Mouse (Mus musculus): ENCODE measurements at regions not wholly inside any gene's neighbourhood (a gene's known extent, or its start where the extent isn't known, plus 50 kb on each side); places are given as distances from the start of the nearest gene placed in this dataset.

DNA sequence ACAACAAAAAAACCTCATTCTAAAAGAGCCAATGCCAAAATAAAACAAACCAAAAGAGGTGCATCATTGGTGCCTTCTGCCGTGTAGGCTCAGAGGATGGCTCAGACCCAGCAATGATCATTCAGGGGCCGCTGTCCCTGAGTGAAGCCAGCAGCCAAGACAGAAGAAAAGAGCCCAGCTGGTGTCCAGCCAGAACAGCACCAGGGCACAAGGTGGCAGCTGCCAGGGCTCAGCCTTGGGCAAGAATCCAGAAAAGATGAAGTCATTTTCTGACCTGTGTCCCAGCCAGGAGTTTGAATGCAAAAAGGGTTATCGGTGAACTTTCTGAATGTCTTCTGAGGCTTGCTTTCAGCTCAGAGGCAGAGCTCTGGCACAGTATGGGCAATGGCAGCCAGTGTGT is 104.8 kb upstream of the Spata13 start:
- intact Hi-C loops (cut with DNase I) = loop anchor here (2.0 kb wide), 1 partner anchor 32 kb away; no protein-coding TSS in a partner anchor
- Histone ChIP-seq H3K27ac (peak overlapping the region; percentile 61), H3K4me3 (peak overlapping the region; percentile 26; the same call in 1 of the 2 replicates)
- peak; percentile 72 for DNase-seq
- no peak for TF ChIP-seq CTCF (IDR thresholded peaks at IDR 0.05)

DNA sequence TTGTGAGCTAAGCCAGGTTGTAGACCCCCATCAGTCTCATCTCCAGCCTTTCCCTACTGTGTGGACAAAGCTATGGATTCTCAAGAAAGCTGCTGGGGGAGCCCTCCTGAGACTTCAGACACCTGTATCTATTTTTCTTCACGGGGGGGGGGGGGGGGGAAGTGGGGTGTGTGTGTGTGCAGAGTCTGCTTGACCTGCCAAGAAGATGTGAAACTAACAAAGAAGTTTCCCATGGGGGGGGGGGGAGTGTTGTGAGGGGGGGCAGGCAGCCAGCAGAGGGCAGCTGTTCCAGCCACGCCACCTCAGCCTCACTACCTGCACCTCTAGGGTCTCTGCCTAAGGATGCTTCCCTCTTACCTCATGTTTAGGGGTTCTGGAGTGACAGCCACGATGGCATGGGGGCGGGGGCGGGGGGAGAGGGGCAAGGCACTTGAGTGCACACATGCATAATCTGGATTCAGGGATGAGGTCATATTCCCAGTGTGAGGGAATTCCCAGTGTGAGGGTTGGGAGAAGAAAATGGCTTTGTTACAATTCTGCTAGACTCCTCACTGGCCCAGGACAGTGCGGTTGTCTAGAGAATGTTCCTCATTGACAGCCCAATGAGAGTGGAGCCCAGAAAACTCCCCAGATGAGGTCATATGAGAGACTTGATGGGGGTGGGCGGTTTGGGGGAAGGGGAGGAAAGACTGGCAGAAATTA is 104.0 kb upstream of the Spata13 start:
- no peak for DNase-seq
- Histone ChIP-seq H3K4me3 (no peak overlapping the region), H3K27ac (peak overlapping the region; percentile 61)
- intact Hi-C loops (cut with DNase I) = loop anchor here (2.0 kb wide), 2 partner anchors 31 to 105 kb away; partner anchors contain the start of gene Spata13
- peak; percentile 21; the same call in 1 of the 2 replicates for TF ChIP-seq CTCF (IDR thresholded peaks at IDR 0.05)

DNA sequence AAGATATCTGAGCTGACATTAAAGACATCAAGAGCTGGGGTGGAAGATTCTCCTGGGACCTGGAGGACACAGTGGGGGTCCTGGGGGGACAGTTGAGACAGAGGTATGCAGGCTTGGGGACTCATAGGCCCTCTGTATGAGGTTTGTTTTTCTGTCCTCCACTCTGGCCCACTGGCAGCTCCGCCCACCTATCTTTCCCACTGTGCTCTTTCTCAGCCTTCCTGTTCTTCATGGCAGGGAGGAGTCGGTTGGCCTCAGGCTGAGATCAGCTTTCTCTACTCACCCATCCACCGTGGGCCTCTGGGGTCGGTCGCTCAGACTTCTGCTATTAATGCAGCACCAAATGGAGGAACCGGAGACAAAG is 103.5 kb upstream of the Spata13 start:
- TF ChIP-seq CTCF (IDR thresholded peaks at IDR 0.05) = no peak
- Histone ChIP-seq H3K4me3 (no peak overlapping the region), H3K27ac (peak overlapping the region; percentile 28)
- intact Hi-C loops (cut with DNase I) = loop anchor here (2.0 kb wide), 1 partner anchor 104 kb away; the partner anchor contains the start of gene Spata13
- DNase-seq = no peak

DNA sequence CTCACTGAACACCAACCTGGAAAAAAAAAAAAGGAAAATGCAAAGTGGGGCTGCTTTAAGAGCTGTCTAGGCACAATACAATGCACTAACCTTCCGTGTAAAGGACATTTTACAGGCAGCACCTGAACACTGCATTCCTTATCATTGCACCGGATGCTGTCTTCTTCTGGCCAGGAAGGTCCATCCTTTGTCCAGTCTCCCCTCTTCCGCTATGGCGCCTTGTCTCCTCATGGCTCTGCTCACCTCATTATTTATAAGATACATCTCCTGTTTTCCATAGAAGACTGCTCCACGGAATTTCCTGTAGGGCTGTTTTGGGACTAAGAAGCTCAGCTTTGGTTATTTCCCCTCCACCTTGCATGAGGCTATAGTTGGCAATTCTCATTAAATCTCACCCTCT is 102.8 kb upstream of the Spata13 start:
- intact Hi-C loops (cut with DNase I) = loop anchor here (2.0 kb wide), 1 partner anchor 104 kb away; the partner anchor contains the start of gene Spata13
- no peak for DNase-seq
- TF ChIP-seq CTCF (IDR thresholded peaks at IDR 0.05) = no peak
- Histone ChIP-seq H3K4me3 (no peak overlapping the region), H3K27ac (no peak overlapping the region)

DNA sequence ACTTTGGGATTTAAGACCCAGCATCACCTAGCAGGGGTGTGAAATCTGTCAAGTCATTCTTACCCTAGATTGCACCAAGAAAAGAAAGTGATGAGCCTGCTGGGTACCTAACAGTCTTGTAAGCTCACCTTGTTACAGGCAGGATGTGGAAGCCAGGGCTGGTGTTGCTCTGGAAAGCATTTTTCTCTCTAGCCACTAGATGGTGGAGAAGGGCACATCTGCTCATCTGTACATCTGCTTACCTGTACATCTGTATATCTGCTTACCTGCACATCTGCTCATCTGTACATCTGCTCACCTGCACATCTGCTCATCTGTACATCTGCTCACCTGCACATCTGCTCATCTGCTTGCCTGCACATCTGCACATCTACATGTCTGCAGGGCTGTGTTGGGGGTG is 102.0 kb upstream of the Spata13 start:
- no peak overlapping the region for H3K27ac ChIP-seq
- no peak overlapping the region for H3K4me3 ChIP-seq
- peak; percentile 18; the same call in 1 of the 2 replicates for TF ChIP-seq CTCF (IDR thresholded peaks at IDR 0.05)
- no peak for DNase-seq
- intact Hi-C loops (cut with DNase I) = loop anchor here (2.0 kb wide), 1 partner anchor 103 kb away; the partner anchor contains the start of gene Spata13

DNA sequence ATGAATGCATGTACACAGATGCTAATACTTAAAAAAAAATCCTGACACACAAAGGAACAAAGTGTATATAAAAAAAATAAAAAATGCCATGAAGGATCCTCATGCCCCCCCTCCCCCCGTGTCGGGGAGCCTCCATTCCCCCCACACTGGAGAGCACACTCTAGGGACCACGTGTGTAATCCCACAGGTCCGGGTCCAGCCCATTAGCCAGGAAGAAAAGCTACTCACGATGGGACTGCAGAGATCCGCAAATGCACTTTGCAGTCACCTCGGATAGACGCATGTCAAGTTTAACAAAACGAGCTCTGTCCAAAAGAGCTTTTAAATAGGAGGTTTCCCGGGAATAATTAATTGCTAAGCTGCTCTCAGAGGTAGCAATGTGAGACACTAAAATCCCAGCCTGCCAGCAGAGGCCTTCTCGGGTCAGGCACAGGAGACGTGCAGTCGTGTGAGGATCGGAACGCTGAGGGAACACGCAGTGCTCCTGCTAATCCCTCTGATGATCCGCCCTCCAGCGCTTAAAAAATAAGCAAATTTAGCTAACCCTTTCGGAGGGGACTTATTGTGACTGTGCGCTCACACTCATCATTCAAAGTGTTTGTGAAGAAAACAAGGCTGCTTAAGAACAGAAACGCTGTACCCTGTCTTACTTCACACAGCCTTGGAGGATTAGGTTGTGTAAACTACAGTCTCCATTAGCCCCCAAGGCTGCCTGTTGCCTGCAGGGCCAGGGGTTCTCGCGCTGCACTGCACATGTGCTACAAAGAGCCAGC is 100.2 kb upstream of the Spata13 start:
- intact Hi-C loops (cut with DNase I) = no loop called here
- H3K27ac ChIP-seq = 0 out of 2 replicates have a peak overlapping the region, but pooled peaks have one; percentile 28
- DNase-seq = peak; percentile 63

DNA sequence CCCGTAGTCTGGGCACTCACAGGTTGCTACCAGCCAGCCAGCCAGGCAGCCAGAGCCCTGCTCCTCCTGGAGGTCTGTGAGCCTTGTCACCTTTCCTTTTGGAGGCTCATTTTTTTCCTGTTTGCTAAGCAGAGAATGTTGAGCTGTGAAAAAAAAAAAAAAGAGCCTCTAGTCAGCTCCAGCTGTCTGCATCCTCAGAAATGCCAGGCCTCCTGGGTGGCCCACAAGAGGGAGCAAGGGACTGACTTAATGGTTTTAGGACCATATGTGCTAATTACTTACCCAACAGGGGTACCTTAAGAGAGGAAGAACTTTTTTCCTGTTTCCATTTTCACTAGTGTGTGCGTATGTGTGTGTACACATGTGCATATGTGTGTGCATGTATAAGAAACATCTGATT is 94.8 kb upstream of the Spata13 start:
- intact Hi-C loops (cut with DNase I) = no loop called here
- Histone ChIP-seq H3K4me3 (no peak overlapping the region), H3K27ac (no peak overlapping the region)
- no peak for DNase-seq
- TF ChIP-seq CTCF (IDR thresholded peaks at IDR 0.05) = peak; percentile 40

More for the DNA sequence above, 100.2 kb upstream of the Spata13 start:
- peak overlapping the region; percentile 24; the same call in 1 of the 2 replicates for H3K4me3 ChIP-seq
- TF ChIP-seq CTCF (IDR thresholded peaks at IDR 0.05) = no peak

DNA sequence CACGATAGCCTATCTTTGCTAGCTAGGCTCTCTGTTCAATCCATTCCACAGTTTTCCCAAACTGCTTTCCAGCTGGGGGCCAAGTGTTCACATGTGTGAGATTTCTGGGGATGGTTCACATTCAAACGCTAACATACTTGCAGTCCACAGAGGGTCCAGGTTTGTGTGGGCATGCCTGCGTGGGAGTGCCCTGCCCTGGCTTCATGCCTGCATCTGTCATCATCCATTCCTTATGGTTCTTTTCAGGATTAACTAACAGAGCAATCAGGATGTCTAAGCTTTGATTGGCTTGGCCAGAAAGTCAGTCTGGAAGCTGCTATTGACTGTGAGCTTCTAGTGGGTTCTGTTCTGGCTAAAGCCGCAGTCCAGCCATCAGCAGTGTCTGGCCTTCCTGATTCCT is 93.7 kb upstream of the Spata13 start:
- intact Hi-C loops (cut with DNase I) = no loop called here

DNA sequence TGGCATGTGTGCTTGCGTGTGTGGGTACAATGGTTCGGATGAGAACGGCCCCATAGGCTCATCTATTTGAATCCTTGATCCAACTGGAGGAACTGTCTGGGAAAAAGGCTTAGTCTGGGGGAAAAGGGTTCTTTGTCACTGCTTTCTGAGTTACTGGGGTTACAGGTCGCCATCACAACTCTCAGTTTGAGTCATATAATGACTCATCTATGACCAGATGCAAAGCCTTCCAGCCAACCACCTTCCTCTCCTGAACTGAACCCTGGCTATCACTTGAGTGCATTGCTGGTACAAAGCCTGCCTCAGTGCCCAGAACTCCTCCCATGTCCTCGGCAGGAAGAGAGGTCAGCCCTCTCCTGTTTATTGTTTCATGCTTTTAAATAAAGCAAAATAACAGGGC is 92.2 kb upstream of the Spata13 start:
- intact Hi-C loops (cut with DNase I) = no loop called here
- no peak overlapping the region for H3K27ac ChIP-seq
- TF ChIP-seq CTCF (IDR thresholded peaks at IDR 0.05) = no peak
- DNase-seq = no peak
- H3K4me3 ChIP-seq = no peak overlapping the region

More for the DNA sequence above, 93.7 kb upstream of the Spata13 start:
- TF ChIP-seq CTCF (IDR thresholded peaks at IDR 0.05) = no peak
- H3K27ac ChIP-seq = no peak overlapping the region
- no peak for DNase-seq
- no peak overlapping the region for H3K4me3 ChIP-seq

DNA sequence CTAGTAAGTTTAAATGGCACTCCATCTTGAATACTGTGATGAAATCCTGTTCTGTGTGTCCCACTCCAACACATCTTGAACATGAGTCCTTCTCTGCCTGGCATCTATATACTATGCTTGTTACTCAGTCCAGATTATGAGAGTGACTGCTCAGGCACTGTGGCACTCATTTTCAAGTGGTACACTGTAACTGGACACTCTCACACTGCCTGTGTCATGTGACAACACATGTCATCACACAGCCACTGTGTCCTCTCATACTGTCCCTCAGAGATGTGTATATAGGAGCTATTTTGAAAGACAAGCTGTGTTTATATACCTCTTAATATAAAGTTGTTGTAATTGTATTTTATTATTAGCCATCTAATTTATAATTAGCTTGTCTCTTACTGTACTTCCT is 89.0 kb upstream of the Spata13 start:
- TF ChIP-seq CTCF (IDR thresholded peaks at IDR 0.05) = no peak
- H3K4me3 ChIP-seq = no peak overlapping the region
- DNase-seq = no peak
- intact Hi-C loops (cut with DNase I) = no loop called here
- H3K27ac ChIP-seq = no peak overlapping the region

DNA sequence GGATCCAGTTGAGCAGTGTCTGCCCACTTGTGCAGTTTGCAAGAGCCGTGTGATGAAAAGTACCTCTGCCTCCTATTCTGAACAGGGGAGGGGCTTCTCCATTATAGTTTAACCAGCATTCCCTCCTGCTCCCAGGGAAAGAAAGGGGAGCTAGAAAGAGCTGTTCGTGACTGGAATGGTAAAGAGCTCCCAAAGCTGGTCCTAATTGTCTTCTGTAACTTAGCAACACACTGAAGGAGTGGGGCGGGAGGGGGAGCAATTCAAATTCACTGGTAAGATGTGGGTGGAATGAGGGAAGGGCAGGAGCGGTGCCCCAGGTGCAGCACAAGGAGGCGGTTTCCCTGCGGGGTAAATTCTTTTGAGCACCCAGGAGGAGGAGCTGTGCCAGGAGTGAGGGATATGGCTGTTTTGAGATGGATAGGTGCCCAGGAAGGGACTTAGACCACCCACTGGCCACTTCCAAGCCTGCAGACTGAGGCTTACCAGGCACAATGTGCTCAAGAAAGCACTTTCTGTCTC is 79.5 kb upstream of the Spata13 start:
- intact Hi-C loops (cut with DNase I) = no loop called here

DNA sequence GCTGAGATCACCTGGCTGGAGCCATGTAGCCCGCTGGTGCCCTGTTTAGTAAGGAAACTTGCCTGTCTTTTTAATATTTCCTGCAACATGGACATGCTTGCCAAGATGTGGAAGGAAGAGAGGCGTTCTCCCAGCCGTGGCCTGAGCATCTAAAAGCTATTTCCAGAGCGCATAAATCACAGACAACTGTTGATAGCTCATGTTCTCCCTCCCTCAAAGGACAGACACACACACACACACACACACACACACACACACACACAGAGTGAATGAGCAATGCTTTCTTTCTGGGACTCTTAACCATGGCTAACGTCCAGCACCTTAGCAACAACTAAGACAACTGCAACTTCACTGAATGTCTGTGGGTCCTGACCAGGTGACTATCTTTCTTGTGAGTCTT is 77.3 kb upstream of the Spata13 start:
- Histone ChIP-seq H3K4me3 (no peak overlapping the region), H3K27ac (no peak overlapping the region)
- DNase-seq = no peak
- no peak for TF ChIP-seq CTCF (IDR thresholded peaks at IDR 0.05)
- intact Hi-C loops (cut with DNase I) = no loop called here

More for the DNA sequence above, 79.5 kb upstream of the Spata13 start:
- no peak overlapping the region for H3K4me3 ChIP-seq
- TF ChIP-seq CTCF (IDR thresholded peaks at IDR 0.05) = no peak
- no peak overlapping the region for H3K27ac ChIP-seq
- no peak for DNase-seq

DNA sequence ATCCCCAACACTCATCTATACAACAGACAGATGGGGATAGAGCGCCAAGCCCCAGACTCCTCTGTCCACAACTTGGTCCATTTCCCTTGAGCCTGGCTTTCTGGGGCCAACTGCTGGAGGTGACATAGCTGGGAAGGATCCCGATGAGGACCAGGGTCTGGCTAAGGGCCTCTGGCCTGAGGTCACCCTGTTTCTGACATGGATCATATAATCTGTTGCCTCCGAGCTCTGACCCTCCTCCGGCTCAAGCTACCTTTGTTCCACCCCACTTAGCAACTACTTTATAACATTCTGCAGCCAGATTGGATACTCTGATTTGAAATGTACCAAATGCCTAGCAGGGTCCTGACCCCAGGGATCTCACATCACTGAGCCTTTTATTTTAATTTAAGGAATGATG is 76.8 kb upstream of the Spata13 start:
- no peak for TF ChIP-seq CTCF (IDR thresholded peaks at IDR 0.05)
- H3K27ac ChIP-seq = no peak overlapping the region
- DNase-seq = no peak
- intact Hi-C loops (cut with DNase I) = no loop called here
- no peak overlapping the region for H3K4me3 ChIP-seq
